Mouse (Mus musculus) lung, postnatal 0 days (tissue): ENCODE data around the gene Rbms1. TPM values are rescaled to one million over a fixed set of nuclear protein-coding genes. Genes with fewer than 3 reads are reported as not detected.
A peak's percentile ranks its signal among the peaks of the same experiment; 100 is the strongest.

Experiments
- ATAC-seq: fragments of 200-750 bp; cut with Nextera tagmentation; 2 replicates; pipeline ENCODE4 v1.8.0; 2017; ENCODE audit warnings: moderate library complexity
- DNase-seq: peaks from one replicate; pipeline ENCODE4 v3.0.0-alpha.2; 2016; ENCODE audit warnings: low spot score
- H3K27ac ChIP-seq: fragments of 300-500 bp; sonication (generic); 2 replicates; pipeline ENCODE4 v1.5.1; 2014; ENCODE audit warnings: antibody characterized with exemption, mild to moderate bottlenecking, low read length, mixed read lengths
- H3K27me3 ChIP-seq: fragments of 300-500 bp; sonication (generic); replicated peaks from 2 replicates; pipeline ENCODE4 v1.6.1; 2014; ENCODE audit warnings: low read length, mixed read lengths; ENCODE audit not compliant: insufficient read depth
- H3K36me3 ChIP-seq: fragments of 300-500 bp; sonication (generic); 2 replicates; pipeline ENCODE4 v1.6.1; 2014; ENCODE audit warnings: low read length, mixed read lengths; ENCODE audit not compliant: insufficient read depth
- H3K4me1 ChIP-seq: fragments of 300-500 bp; sonication (generic); 2 replicates; pipeline ENCODE4 v1.6.1; 2014; ENCODE audit warnings: antibody characterized with exemption, low read depth, low read length, mixed read lengths; ENCODE audit not compliant: insufficient read depth
- H3K4me2 ChIP-seq: fragments of 300-500 bp; sonication (generic); replicated peaks from 2 replicates; pipeline ENCODE4 v1.6.1; 2014; ENCODE audit warnings: low read depth, mild to moderate bottlenecking, low read length, moderate library complexity, mixed read lengths
- H3K4me3 ChIP-seq: fragments of 300-500 bp; sonication (generic); 2 replicates; pipeline ENCODE4 v1.5.1; 2014; ENCODE audit warnings: low read depth, low read length
- H3K9ac ChIP-seq: fragments of 300-500 bp; sonication (generic); replicated peaks from 2 replicates; pipeline ENCODE4 v1.6.1; 2014; ENCODE audit warnings: low read depth, mild to moderate bottlenecking
- H3K9me3 ChIP-seq: fragments of 300-500 bp; sonication (generic); 2 replicates; pipeline ENCODE4 v1.6.1; 2016; ENCODE audit warnings: low read length, mixed read lengths
- CTCF ChIP-seq: IDR thresholded peaks from 2 replicates; pipeline ENCODE4 v1.5.1; 2016; ENCODE audit warnings: antibody characterized with exemption, mild to moderate bottlenecking
- EP300 ChIP-seq: IDR thresholded peaks from 2 replicates; pipeline ENCODE4 v1.6.1; 2016; ENCODE audit warnings: antibody characterized with exemption, mild to moderate bottlenecking, control low read depth
- WGBS: fragments of 180-500 bp; shearing (Covaris S2); extraction: QIAGEN DNeasy Blood & Tissue Kit; methylation state at CpG from one replicate; pipeline ENCODE4 v1.1.7; 2014; 5-methylcytosine and 5-hydroxymethylcytosine counted together
- polyA plus RNA-seq: library from polyadenylated mRNA; unstranded; fragments of >200 nt; fragmentation: Nextera tagmentation; extraction: Ambion mirVana; gene quantifications from 2 replicates; pipeline ENCODE4 v1.2.1, GENCODE M21; 2015

Gene Rbms1
- polyA plus RNA-seq, 1 experiment from 2014 or later, result 156 TPM

DNA sequence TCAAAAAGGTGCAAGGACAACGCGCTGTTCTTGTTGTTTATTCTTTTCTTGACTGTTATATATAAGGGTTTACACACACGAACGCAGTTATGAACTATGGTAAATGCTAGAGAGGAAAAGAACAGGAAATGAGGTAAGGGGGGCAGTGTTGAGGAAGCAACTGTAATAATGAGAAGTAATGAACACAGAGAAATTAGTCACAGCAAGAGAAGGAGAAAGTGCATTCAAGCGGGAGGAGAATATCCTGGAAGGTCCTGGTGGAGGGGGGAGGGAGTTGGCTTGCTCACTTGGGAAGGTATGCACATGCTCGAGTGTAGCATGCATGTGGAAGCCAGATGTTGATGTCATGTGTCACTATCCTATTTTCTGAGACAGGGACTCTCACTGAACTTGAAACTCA is 39.9 kb downstream of the Rbms1 start:
- peak; percentile 11; the same call in 1 of the 2 replicates for TF ChIP-seq CTCF
- TF ChIP-seq EP300, result 0 out of 2 replicates have a peak, but pooled peaks have one; percentile 19
- Histone ChIP-seq H3K4me2 (peak overlapping the region; percentile 8; the same call in 1 of the 2 replicates), H3K4me1 (peaks cover 29% of the 10 kb centered on the region; the same call in 1 of the 2 replicates), H3K9me3 (no peaks in the 10 kb centered on the region), H3K27me3 (no peaks in the 10 kb centered on the region), H3K36me3 (no peaks in the 10 kb centered on the region), H3K27ac (peak overlapping the region; percentile 80), H3K9ac (no peak overlapping the region), H3K4me3 (no peak overlapping the region)
- 5% methylated on average over 6 of the region's 6 CpGs for WGBS
- ATAC-seq (peak; percentile 60), DNase-seq (peak; percentile 70)

GRCm38 (mm10) chr2:60922351-60922750 is 40.6 kb downstream of the Rbms1 start:
- WGBS, result 14% methylated on average over 5 of the region's 5 CpGs
- peak; percentile 75 for DNase-seq
- H3K27ac ChIP-seq, result peak overlapping the region; percentile 80
- no peaks in the 10 kb centered on the region for H3K27me3 ChIP-seq
- H3K4me3 ChIP-seq, result no peak overlapping the region
- no peak overlapping the region for H3K9ac ChIP-seq
- peak; percentile 76 for ATAC-seq
- TF ChIP-seq EP300 (peak; percentile 73), CTCF (no peak)
- H3K9me3 ChIP-seq, result no peaks in the 10 kb centered on the region
- H3K4me2 ChIP-seq, result peak overlapping the region; percentile 8; the same call in 1 of the 2 replicates
- H3K4me1 ChIP-seq, result peaks cover 29% of the 10 kb centered on the region; the same call in 1 of the 2 replicates
- H3K36me3 ChIP-seq, result no peaks in the 10 kb centered on the region

GRCm38 (mm10) chr2:60920076-60920475 is 42.9 kb downstream of the Rbms1 start:
- TF ChIP-seq CTCF (no peak), EP300 (no peak)
- WGBS, result 36% methylated on average over 3 of the region's 3 CpGs
- no peak for DNase-seq
- ATAC-seq, result no peak
- H3K4me2 ChIP-seq, result no peak overlapping the region
- H3K27me3 ChIP-seq, result no peaks in the 10 kb centered on the region
- peaks cover 24% of the 10 kb centered on the region; the same call in 1 of the 2 replicates for H3K4me1 ChIP-seq
- no peak overlapping the region for H3K9ac ChIP-seq
- H3K36me3 ChIP-seq, result no peaks in the 10 kb centered on the region
- no peak overlapping the region for H3K27ac ChIP-seq
- H3K9me3 ChIP-seq, result no peaks in the 10 kb centered on the region
- no peak overlapping the region for H3K4me3 ChIP-seq

- H3K4me1 ChIP-seq, result peaks cover 22% of the 10 kb centered on the region; the same call in 1 of the 2 replicates
- ATAC-seq (no peak), DNase-seq (no peak)
Observed at GRCm38 (mm10) chr2:60918401-60918800, 44.6 kb downstream of the Rbms1 start.

GRCm38 (mm10) chr2:60914524-60915280 is 48.3 kb downstream of the Rbms1 start:
- TF ChIP-seq CTCF, result no peak
- TF ChIP-seq EP300, result no peak
- no peak overlapping the region for H3K4me2 ChIP-seq
- 76% methylated on average over 7 of the region's 7 CpGs for WGBS
- peaks cover 17% of the 10 kb centered on the region; the same call in 1 of the 2 replicates for H3K4me1 ChIP-seq
- no peak overlapping the region for H3K4me3 ChIP-seq
- H3K36me3 ChIP-seq, result no peaks in the 10 kb centered on the region
- DNase-seq, result no peak
- ATAC-seq, result no peak
- no peak overlapping the region for H3K9ac ChIP-seq
- no peaks in the 10 kb centered on the region for H3K27me3 ChIP-seq
- no peaks in the 10 kb centered on the region for H3K9me3 ChIP-seq
- H3K27ac ChIP-seq, result no peak overlapping the region

More at GRCm38 (mm10) chr2:60918401-60918800, 44.6 kb downstream of the Rbms1 start:
- Histone ChIP-seq H3K27me3 (no peaks in the 10 kb centered on the region), H3K9ac (no peak overlapping the region), H3K4me2 (no peak overlapping the region), H3K27ac (no peak overlapping the region), H3K4me3 (no peak overlapping the region), H3K9me3 (no peaks in the 10 kb centered on the region), H3K36me3 (no peaks in the 10 kb centered on the region)
- WGBS, result 63% methylated on average over 7 of the region's 7 CpGs
- no peak for TF ChIP-seq EP300
- no peak for TF ChIP-seq CTCF

- Histone ChIP-seq H3K9ac (no peak overlapping the region), H3K4me2 (no peak overlapping the region), H3K4me1 (peaks cover 10% of the 10 kb centered on the region; the same call in 1 of the 2 replicates), H3K36me3 (no peaks in the 10 kb centered on the region), H3K27me3 (no peaks in the 10 kb centered on the region), H3K4me3 (no peak overlapping the region), H3K27ac (no peak overlapping the region), H3K9me3 (no peaks in the 10 kb centered on the region)
- no peak for DNase-seq
- WGBS, result 60% methylated on average over 3 of the region's 3 CpGs
- no peak for ATAC-seq
- TF ChIP-seq EP300 (no peak), CTCF (no peak)
Observed at GRCm38 (mm10) chr2:60913281-60913680, 49.7 kb downstream of the Rbms1 start.
